Mouse (Mus musculus) midbrain, postnatal 0 days (tissue): Measurements from ENCODE around the gene Ppil3. TPM values are rescaled to one million over a fixed set of nuclear protein-coding genes. Genes with fewer than 3 reads are reported as not detected.

ENCODE experiments used
- ATAC-seq: fragments of 200-750 bp; cut with Nextera tagmentation; 2 replicates; pipeline ENCODE4 v1.8.0; 2017; ENCODE audit warnings: moderate number of reproducible peaks, mild to moderate bottlenecking, moderate TSS enrichment, moderate library complexity; ENCODE audit not compliant: low FRiP score
- DNase-seq: peaks from one replicate; pipeline ENCODE4 v3.0.0-alpha.2; 2015; ENCODE audit warnings: low spot score
- H3K27ac ChIP-seq: fragments of 300-500 bp; sonication (generic); 2 replicates; pipeline ENCODE4 v1.5.1; 2014; ENCODE audit warnings: low read depth, mild to moderate bottlenecking, low read length, mixed read lengths
- H3K27me3 ChIP-seq: fragments of 300-500 bp; sonication (generic); 2 replicates; pipeline ENCODE4 v1.6.1; 2014; ENCODE audit warnings: low read length, control low read depth, mixed read lengths; ENCODE audit not compliant: insufficient read depth
- H3K36me3 ChIP-seq: fragments of 300-500 bp; sonication (generic); 2 replicates; pipeline ENCODE4 v1.6.1; 2014; ENCODE audit warnings: low read length, control low read depth, mixed read lengths; ENCODE audit not compliant: insufficient read depth
- H3K4me1 ChIP-seq: fragments of 300-500 bp; sonication (generic); 2 replicates; pipeline ENCODE4 v1.6.1; 2014; ENCODE audit warnings: mild to moderate bottlenecking, control low read depth, antibody characterized with exemption, low read length, mixed read lengths; ENCODE audit not compliant: insufficient read depth
- H3K4me2 ChIP-seq: fragments of 300-500 bp; sonication (generic); 2 replicates; pipeline ENCODE4 v1.6.1; 2014; ENCODE audit warnings: low read depth, mild to moderate bottlenecking, low read length, mixed read lengths; ENCODE audit not compliant: poor library complexity, severe bottlenecking
- H3K4me3 ChIP-seq: fragments of 300-500 bp; sonication (generic); 2 replicates; pipeline ENCODE4 v1.5.1; 2014; ENCODE audit warnings: low read depth, mild to moderate bottlenecking, low read length, moderate library complexity
- H3K9ac ChIP-seq: fragments of 300-500 bp; sonication (generic); replicated peaks from 2 replicates; pipeline ENCODE4 v1.6.1; 2014; ENCODE audit warnings: mild to moderate bottlenecking, low read length, moderate library complexity, mixed read lengths; ENCODE audit not compliant: poor library complexity, severe bottlenecking
- H3K9me3 ChIP-seq: fragments of 300-500 bp; sonication (generic); 2 replicates; pipeline ENCODE4 v1.6.1; 2016; ENCODE audit warnings: low read length, control low read depth
- CTCF ChIP-seq: IDR thresholded peaks from 2 replicates; pipeline ENCODE4 v1.5.1; 2016; ENCODE audit warnings: antibody characterized with exemption, mild to moderate bottlenecking
- WGBS: fragments of 180-500 bp; shearing (Covaris S2); extraction: QIAGEN DNeasy Blood & Tissue Kit; methylation state at CpG from one replicate; pipeline ENCODE4 v1.1.7; 2014; 5-methylcytosine and 5-hydroxymethylcytosine counted together
- polyA plus RNA-seq: library from polyadenylated mRNA; unstranded; fragments of >200 nt; fragmentation: Nextera tagmentation; extraction: Ambion mirVana; gene quantifications from 2 replicates; pipeline ENCODE4 v1.2.1, GENCODE M21; 2015
- total RNA-seq: library from RNA; depleted of rRNA; stranded (reverse); fragments of >200 nt; gene quantifications from 2 replicates; pipeline ENCODE4 v1.2.3, GENCODE M21; 2014

The Ppil3 gene
- total and polyA plus RNA-seq, 2 experiments from 2014 or later = 21.9 to 40.4 TPM

- DNase-seq (no peak), ATAC-seq (no peak)
- 98% methylated on average over 3 of the region's 3 CpGs for WGBS
- H3K27ac ChIP-seq = no peak overlapping the region
- TF ChIP-seq CTCF = no peak
- no peaks in the 10 kb centered on the region for H3K9me3 ChIP-seq
- no peak overlapping the region for H3K9ac ChIP-seq
- H3K4me3 ChIP-seq = no peak overlapping the region
- H3K36me3 ChIP-seq = peaks cover 64% of the 10 kb centered on the region
- H3K4me2 ChIP-seq = no peak overlapping the region
- no peaks in the 10 kb centered on the region for H3K4me1 ChIP-seq
- H3K27me3 ChIP-seq = no peaks in the 10 kb centered on the region
Measured at GRCm38 (mm10) chr1:58460566-58460965, 15.3 kb upstream of the Ppil3 start.

GRCm38 (mm10) chr1:58458867-58459266 is 13.6 kb upstream of the Ppil3 start:
- peak; percentile 17 for DNase-seq
- no peak for TF ChIP-seq CTCF
- Histone ChIP-seq H3K4me3 (no peak overlapping the region), H3K4me2 (no peak overlapping the region), H3K9ac (no peak overlapping the region), H3K27ac (no peak overlapping the region), H3K9me3 (no peaks in the 10 kb centered on the region), H3K4me1 (no peaks in the 10 kb centered on the region), H3K36me3 (peaks cover 58% of the 10 kb centered on the region), H3K27me3 (no peaks in the 10 kb centered on the region)
- WGBS = 75% methylated on average over 2 of the region's 2 CpGs
- ATAC-seq = no peak

- no peak for ATAC-seq
- H3K4me2 ChIP-seq = no peak overlapping the region
- no peak overlapping the region for H3K27ac ChIP-seq
- DNase-seq = no peak
- no peaks in the 10 kb centered on the region for H3K4me1 ChIP-seq
- H3K27me3 ChIP-seq = no peaks in the 10 kb centered on the region
- peaks cover 51% of the 10 kb centered on the region for H3K36me3 ChIP-seq
- no peak for TF ChIP-seq CTCF
- no peak overlapping the region for H3K4me3 ChIP-seq
- 93% methylated on average over 5 of the region's 5 CpGs for WGBS
- no peak overlapping the region for H3K9ac ChIP-seq
- H3K9me3 ChIP-seq = no peaks in the 10 kb centered on the region
Measured at GRCm38 (mm10) chr1:58458175-58458574, 12.9 kb upstream of the Ppil3 start.

GRCm38 (mm10) chr1:58454316-58454715 is 9.0 kb upstream of the Ppil3 start:
- no peaks in the 10 kb centered on the region for H3K9me3 ChIP-seq
- WGBS = 90% methylated on average over 6 of the region's 6 CpGs
- no peak overlapping the region for H3K9ac ChIP-seq
- no peak for DNase-seq
- TF ChIP-seq CTCF = no peak
- no peaks in the 10 kb centered on the region for H3K27me3 ChIP-seq
- peaks cover 41% of the 10 kb centered on the region for H3K36me3 ChIP-seq
- ATAC-seq = no peak
- no peaks in the 10 kb centered on the region for H3K4me1 ChIP-seq
- H3K27ac ChIP-seq = no peak overlapping the region
- no peak overlapping the region for H3K4me2 ChIP-seq
- H3K4me3 ChIP-seq = no peak overlapping the region

GRCm38 (mm10) chr1:58448396-58448795 is 3.1 kb upstream of the Ppil3 start:
- Histone ChIP-seq H3K4me3 (no peak overlapping the region), H3K27ac (no peak overlapping the region), H3K4me2 (no peak overlapping the region), H3K9ac (no peak overlapping the region), H3K27me3 (no peaks in the 10 kb centered on the region), H3K4me1 (peaks cover 7% of the 10 kb centered on the region; the same call in 1 of the 2 replicates), H3K36me3 (peaks cover 16% of the 10 kb centered on the region; the same call in 1 of the 2 replicates), H3K9me3 (no peaks in the 10 kb centered on the region)
- DNase-seq = no peak
- WGBS = 90% methylated on average over 7 of the region's 7 CpGs
- ATAC-seq = no peak
- no peak for TF ChIP-seq CTCF

- H3K9me3 ChIP-seq = no peaks in the 10 kb centered on the region
- ATAC-seq (no peak), DNase-seq (no peak)
- no peak for TF ChIP-seq CTCF
- no peak overlapping the region for H3K4me2 ChIP-seq
- 95% methylated on average over 7 of the region's 7 CpGs for WGBS
- peaks cover 7% of the 10 kb centered on the region; the same call in 1 of the 2 replicates for H3K4me1 ChIP-seq
- H3K4me3 ChIP-seq = no peak overlapping the region
- peaks cover 16% of the 10 kb centered on the region; the same call in 1 of the 2 replicates for H3K36me3 ChIP-seq
- H3K9ac ChIP-seq = no peak overlapping the region
- no peaks in the 10 kb centered on the region for H3K27me3 ChIP-seq
- H3K27ac ChIP-seq = no peak overlapping the region
Measured at GRCm38 (mm10) chr1:58447766-58448165, 2.5 kb upstream of the Ppil3 start.
